Mouse (Mus musculus): ENCODE data around the gene Ptger1.

GRCm38 (mm10) chr8:83695351-83696106 lies 29.1 kb downstream of the Ptger1 start:
- TF ChIP-seq CTCF (IDR thresholded peaks at IDR 0.05; ENCODE audit: low read depth) = no peak
- TF ChIP-seq EP300 (optimal IDR thresholded peaks at IDR 0.05) = no peak

Measured in stomach, postnatal 0 days (tissue).